9 mouse cellular contexts compared by ENCODE assay signal in the genomic region with DNA sequence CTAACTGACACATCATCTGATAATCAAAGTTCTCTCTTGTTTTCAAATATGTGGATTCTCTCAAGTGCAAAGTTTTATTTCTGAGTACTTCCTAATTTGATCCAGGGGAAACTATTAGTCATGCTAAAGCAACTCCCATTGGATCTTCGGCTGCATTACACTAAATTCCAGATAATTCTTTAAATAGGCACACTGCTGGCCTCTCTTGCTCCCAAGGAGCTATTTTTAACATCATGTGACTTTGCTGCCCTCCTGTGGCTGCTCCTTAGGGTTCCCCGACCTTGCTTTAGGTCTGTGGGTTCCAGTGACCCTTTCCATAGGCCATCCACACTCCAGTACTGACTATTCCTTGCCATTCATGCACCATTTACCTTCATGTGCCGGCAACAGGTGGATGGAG.
DNase-seq lines count a peak whose midpoint lies in the region; ATAC-seq and TF ChIP-seq lines count a peak whose summit lies in the region.
"Had no signal": no experiment of that assay in that cellular context is flagged by ENCODE, and none has a peak within 500 bp of the region (broad histone marks: within the 10 kb centered on the region; RNA-seq: fewer than 3 reads in every experiment).

No protein-coding gene starts in this region.

- in situ Hi-C loops in ES-E14 (cut with MboI; ENCODE audit: low sequenced_read_pairs in 2 of 2, unreplicated experiment in 2 of 2), result no loop called here

- TF ChIP-seq CTCF in embryonic fibroblast, embryonic 13.5 days (IDR thresholded peaks at IDR 0.05; ENCODE audit: borderline replicate concordance, insufficient read depth, low read length), result 0 out of 2 replicates have a peak, but pooled peaks have one; percentile 34

- no peak overlapping the region for H3K4me3 ChIP-seq in forebrain, embryonic 10.5 days
- no peak overlapping the region for H3K4me3 ChIP-seq in forebrain, embryonic 16.5 days (replicated peaks; ENCODE audit: low read length)
- no peak overlapping the region for H3K4me3 ChIP-seq in ES-E14 (ENCODE audit: insufficient read depth in 1 of 2, low read depth in 1 of 2, low read length in 2 of 2, poor library complexity in 1 of 2, severe bottlenecking in 1 of 2)
- no peak overlapping the region for H3K4me3 ChIP-seq in embryonic fibroblast, embryonic 13.5 days (ENCODE audit: insufficient read depth, low read length)
- H3K4me3 ChIP-seq: neural tube, embryonic 13.5 days had no signal

- H3K4me2 ChIP-seq in forebrain, embryonic 16.5 days (ENCODE audit: low read length), result no peak overlapping the region
- H3K4me2 ChIP-seq: neural tube, embryonic 13.5 days had no signal

- WGBS in forebrain, embryonic 10.5 days, result 27% methylated on average over 3 of the region's 3 CpGs
- 31% methylated on average over 3 of the region's 3 CpGs for WGBS in forebrain, embryonic 16.5 days

- DNase-seq in forebrain, embryonic 10.5 days (ENCODE audit: extremely low spot score, low spot score), result peak; percentile 44
- DNase-seq in ES-E14 (ENCODE audit: low read depth, low spot score), result peak; percentile 39
- DNase-seq in kidney, adult 8-10 months, result peak; percentile 44 to 67
- DNase-seq in lung, postnatal 36 days, result peak; percentile 76
- DNase-seq in thymus, postnatal 10 days (ENCODE audit: low spot score in 2 of 2), result no peak
- DNase-seq in layer of hippocampus, adult 9-10 months (ENCODE audit: low spot score), result no peak

- no peaks in the 10 kb centered on the region for H3K9me3 ChIP-seq in forebrain, embryonic 10.5 days
- no peaks in the 10 kb centered on the region for H3K9me3 ChIP-seq in forebrain, embryonic 16.5 days (ENCODE audit: control insufficient read depth, low read length)
- H3K9me3 ChIP-seq in ES-E14 (ENCODE audit: control insufficient read depth, insufficient read depth, low read depth, low read length), result no peaks in the 10 kb centered on the region
- H3K9me3 ChIP-seq: neural tube, embryonic 13.5 days had no signal

- no peaks in the 10 kb centered on the region for H3K27me3 ChIP-seq in forebrain, embryonic 10.5 days (ENCODE audit: poor library complexity, severe bottlenecking)
- H3K27me3 ChIP-seq in forebrain, embryonic 16.5 days (replicated peaks; ENCODE audit: control insufficient read depth, insufficient read depth, low read length), result no peaks in the 10 kb centered on the region
- H3K27me3 ChIP-seq: neural tube, embryonic 13.5 days had no signal

- no peaks in the 10 kb centered on the region for H3K4me1 ChIP-seq in forebrain, embryonic 10.5 days
- no peaks in the 10 kb centered on the region for H3K4me1 ChIP-seq in forebrain, embryonic 16.5 days (replicated peaks; ENCODE audit: control insufficient read depth, insufficient read depth, low read length)
- no peaks in the 10 kb centered on the region for H3K4me1 ChIP-seq in ES-E14 (ENCODE audit: control insufficient read depth in 2 of 2, insufficient read depth in 2 of 2, low read length in 2 of 2, poor library complexity in 1 of 2)
- no peaks in the 10 kb centered on the region for H3K4me1 ChIP-seq in embryonic fibroblast, embryonic 13.5 days (ENCODE audit: control insufficient read depth, insufficient read depth, low read length)
- H3K4me1 ChIP-seq: neural tube, embryonic 13.5 days had no signal

- H3K9ac ChIP-seq in forebrain, embryonic 16.5 days (replicated peaks; ENCODE audit: low read depth, low read length), result no peak overlapping the region
- no peak overlapping the region for H3K9ac ChIP-seq in ES-E14 (ENCODE audit: insufficient read depth, low read depth, low read length, poor library complexity, severe bottlenecking)
- H3K9ac ChIP-seq: neural tube, embryonic 13.5 days had no signal

- no peak for ATAC-seq in forebrain, embryonic 16.5 days

- TF ChIP-seq POLR2A in embryonic fibroblast, embryonic 13.5 days (IDR thresholded peaks at IDR 0.05; ENCODE audit: low read depth, low read length), result no peak

- no peaks in the 10 kb centered on the region for H3K36me3 ChIP-seq in forebrain, embryonic 10.5 days (replicated peaks)
- H3K36me3 ChIP-seq in forebrain, embryonic 16.5 days (ENCODE audit: control insufficient read depth, insufficient read depth), result no peaks in the 10 kb centered on the region
- H3K36me3 ChIP-seq in ES-E14 (ENCODE audit: control insufficient read depth, insufficient read depth, low read length, poor library complexity, severe bottlenecking), result no peaks in the 10 kb centered on the region
- H3K36me3 ChIP-seq: neural tube, embryonic 13.5 days had no signal

- no peak overlapping the region for H3K27ac ChIP-seq in forebrain, embryonic 10.5 days
- H3K27ac ChIP-seq in forebrain, embryonic 16.5 days (ENCODE audit: low read length), result no peak overlapping the region
- no peak overlapping the region for H3K27ac ChIP-seq in ES-E14 (ENCODE audit: insufficient read depth, low read depth, low read length, poor library complexity, severe bottlenecking)
- H3K27ac ChIP-seq in embryonic fibroblast, embryonic 13.5 days (ENCODE audit: insufficient read depth, low read length), result no peak overlapping the region
- H3K27ac ChIP-seq: neural tube, embryonic 13.5 days had no signal

TF ChIP-seq in ES-E14, 5 proteins besides CTCF, POLR2A, EP300 and RAD21:
- TF ChIP-seq ZC3H11A (IDR thresholded peaks at IDR 0.05; ENCODE audit: borderline replicate concordance, low read depth, low read length), result peak; percentile 47; the same call in 1 of the 2 replicates
- no peak for TF ChIP-seq ZNF384 (IDR thresholded peaks at IDR 0.05; ENCODE audit: low read depth, low read length)
TF ChIP-seq in ES-E14: peak in this region for 1.

Comparison
In these comparisons a context has a peak if more than half of its experiments do, and no peak if none do; other contexts are left out.
1. DNase-seq: peak in forebrain, embryonic 10.5 days (single experiment), ES-E14 (single experiment), kidney, adult 8-10 months (2 of 2) and lung, postnatal 36 days (single experiment); none in thymus, postnatal 10 days (0 of 2) and layer of hippocampus, adult 9-10 months (single experiment).